Mouse (Mus musculus): ENCODE data around the gene Spats2.
A peak's percentile ranks its signal among the peaks of the same experiment; 100 is the strongest.
"Not testable (repeated sequence)": the region's sequence is repeated elsewhere in the genome, so short reads cannot be mapped to it uniquely, and the experiment has no call there.

Gene Spats2

DNA sequence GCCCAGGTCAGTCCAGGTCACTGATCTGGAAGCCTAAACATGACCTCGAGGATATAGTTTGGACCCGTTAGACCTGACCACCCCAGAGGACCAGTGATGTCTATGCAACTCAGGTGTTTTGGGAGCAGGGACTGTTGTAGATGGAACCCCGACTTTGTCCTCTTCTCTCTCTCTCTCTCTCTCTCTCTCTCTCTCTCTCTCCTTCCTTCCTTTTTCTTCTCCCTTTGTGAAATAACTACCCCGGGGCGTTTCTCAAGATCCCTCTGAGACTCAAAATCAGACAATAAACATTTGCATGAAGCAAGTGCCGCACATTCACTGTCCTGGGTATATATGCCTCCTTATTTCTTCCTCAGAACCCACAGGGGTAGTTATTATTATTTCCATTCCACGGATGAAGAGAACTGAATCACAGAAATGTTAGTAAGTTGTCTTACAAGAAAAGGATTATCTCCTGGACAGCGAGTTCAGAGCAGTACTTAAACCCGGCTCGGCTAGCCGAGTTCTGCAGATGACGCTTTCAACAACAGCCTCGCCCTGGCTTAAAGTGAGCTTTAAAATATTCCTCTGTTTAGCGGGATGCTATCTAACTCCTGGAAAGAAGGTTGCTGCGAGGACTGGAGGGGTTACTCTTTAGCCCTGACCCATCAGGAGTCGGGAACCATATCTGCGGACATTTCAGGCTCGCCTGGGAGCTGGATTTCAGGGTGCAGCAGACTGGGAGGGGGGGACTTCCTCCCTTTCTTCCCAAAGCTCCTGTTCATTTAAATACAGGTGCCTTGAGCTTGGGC lies 97.3 kb downstream of the Spats2 start:
- DNase-seq (ENCODE audit: inconsistent age in 2 of 2, low spot score in 1 of 2), result no peak

DNA sequence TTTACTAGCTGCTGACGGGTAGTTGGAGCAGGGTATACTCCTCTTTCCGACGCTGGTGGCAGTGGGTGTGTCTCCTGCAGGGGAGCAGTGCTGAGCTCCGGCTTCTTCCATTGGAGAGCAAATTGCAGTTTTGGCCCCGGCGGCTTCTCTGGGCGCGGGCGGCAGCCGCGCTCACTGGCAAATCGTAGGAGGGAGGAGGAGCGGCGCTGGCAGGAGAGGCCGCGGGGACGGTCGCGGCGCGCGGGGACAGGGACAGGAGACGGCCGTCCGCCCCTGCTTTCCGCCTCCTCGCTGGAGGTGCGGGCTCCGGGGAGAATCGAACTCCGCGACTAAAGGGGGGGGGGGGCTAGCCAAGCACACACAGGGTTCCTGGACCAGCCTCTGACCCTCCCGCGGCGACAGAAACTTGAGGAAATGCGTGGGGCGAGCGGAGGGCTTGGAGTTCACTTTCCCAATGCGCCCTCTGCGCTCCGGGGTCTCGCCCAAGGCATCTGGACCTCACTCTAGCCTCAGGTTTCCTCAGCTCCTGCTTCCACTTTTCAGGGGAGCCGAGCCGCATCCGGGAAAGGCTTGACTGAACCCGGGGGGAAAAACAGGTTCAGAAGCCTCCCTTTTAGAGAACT lies 98.0 kb downstream of the Spats2 start:
- DNase-seq (ENCODE audit: inconsistent age in 2 of 2, low spot score in 1 of 2), result peak; percentile 54 to 83

DNA sequence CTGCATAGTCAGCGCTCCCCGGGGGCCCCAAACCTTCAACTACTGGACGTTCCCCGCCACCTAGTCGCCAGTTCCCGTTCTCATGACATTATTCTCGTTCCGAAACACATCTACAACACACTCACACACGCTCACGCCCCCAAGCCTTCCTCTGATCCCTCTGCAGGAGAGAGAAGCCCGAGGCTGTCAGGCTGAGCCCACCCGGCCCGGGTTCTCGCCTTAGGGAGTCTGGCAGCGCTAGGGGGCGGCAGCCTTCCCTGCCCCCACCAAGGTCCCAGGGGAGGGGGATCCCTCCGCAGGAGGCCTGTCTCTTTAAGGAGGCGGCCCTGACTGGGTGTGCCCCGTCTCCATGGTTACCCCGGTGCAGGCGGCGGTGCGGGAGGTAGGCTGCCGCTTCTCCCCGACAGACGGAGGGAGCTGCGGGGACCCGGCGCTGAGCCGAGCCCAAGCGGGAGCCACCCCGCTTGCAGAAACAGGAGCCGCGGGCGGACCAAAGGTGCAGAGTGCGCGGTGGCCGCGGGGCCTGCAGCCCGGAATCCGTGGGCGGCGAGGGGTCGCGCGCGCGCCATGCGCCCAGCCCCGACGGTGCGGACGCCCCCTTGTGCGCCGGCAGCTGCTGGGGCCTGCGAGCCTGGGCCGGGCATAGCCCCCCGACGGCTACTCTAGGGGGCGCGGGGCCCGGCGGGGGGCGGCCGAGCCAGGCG lies 98.6 kb downstream of the Spats2 start, which contains the start of gene Kcnh3:
TSS of gene Kcnh3 (plus strand) at position 654 of the 704 bp plus-strand sequence.
- DNase-seq (ENCODE audit: inconsistent age in 2 of 2, low spot score in 1 of 2), result peak; percentile 59 to 79

DNA sequence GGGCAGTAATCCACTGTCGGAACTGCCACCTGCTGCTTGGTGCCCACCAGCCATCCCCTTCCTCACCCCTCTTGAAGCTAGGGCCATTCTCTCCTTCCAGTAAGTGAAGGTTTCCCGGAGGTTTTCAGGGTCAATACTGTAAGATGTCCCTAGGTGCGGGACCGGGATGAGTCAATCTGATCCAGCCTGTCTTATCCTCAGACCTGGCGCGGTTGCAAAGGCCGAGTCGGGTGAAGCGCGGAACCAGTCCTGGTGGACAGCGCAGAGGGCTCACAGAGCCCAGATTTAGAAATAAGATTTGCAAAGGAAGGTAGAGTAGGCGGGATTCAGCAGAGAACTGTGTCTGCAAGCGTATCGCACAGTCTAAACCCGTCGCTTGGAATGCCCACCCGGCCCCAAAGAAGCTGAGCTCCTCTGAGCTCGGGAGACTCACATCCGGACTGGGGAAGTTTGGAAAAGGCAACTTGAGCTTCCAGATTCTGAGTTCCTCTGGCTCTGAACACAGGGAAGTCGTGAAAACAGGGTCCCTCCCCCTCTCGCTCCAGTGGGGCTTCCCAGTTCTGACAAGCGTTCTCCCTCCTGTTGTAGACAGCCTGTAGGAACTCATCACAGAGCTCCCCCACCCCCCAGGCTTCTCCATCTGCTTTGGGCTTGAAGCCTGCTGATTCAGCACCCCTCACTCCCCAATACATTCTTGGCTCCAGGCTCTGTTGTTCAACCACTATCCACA lies 99.5 kb downstream of the Spats2 start:
- DNase-seq (ENCODE audit: inconsistent age in 2 of 2, low spot score in 1 of 2), result peak in 1 of 2 experiments; percentile 65

DNA sequence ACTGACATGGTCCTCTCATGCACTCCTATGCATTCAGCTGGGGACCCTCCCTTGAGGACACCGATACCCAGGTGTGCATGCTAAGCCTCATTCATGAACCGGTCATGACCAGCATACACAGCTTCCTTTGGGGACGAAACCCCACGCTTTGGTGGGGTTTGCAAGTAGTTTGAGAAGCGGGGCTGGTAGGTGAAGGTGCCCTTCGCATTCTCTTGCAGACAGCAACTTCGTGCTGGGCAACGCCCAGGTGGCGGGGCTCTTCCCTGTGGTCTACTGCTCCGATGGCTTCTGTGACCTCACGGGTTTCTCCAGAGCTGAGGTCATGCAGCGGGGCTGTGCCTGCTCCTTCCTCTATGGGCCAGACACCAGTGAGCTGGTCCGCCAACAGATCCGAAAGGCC lies 100.4 kb downstream of the Spats2 start:
- DNase-seq (ENCODE audit: inconsistent age in 2 of 2, low spot score in 1 of 2), result no peak

DNA sequence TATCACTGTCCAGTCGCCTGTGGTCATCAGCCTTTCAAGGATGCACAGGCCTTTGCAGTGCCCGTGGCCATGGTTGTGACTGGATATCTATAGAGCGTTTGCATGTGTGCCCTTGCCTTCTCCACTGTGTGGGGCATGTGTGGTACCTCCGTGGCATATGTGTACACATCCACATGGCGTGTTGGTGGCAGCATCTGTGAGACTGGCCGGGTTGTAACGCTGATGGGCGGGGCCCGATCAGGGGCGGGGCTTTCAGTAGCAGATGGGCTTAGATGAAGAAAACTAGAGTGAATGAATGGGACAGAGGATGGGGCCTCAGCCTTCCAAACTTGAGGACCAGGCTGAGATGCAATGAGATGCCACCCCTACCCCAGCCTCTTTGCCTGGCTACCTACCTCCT lies 106.3 kb downstream of the Spats2 start:
- DNase-seq (ENCODE audit: inconsistent age in 2 of 2, low spot score in 1 of 2), result no peak

DNA sequence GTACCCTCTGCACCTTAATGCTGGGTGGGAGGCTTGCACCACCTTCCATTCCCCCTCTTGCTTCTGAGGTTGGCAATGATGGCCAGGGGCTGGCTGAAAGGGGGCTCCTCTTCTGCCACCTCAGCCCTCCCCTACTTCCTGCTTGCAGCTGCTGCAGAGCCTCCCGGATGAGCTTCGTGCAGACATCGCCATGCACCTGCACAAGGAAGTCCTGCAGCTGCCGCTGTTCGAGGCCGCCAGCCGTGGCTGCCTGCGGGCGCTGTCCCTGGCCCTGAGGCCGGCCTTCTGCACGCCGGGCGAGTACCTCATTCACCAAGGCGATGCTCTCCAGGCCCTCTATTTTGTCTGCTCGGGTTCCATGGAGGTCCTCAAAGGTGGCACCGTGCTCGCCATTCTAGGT lies 108.0 kb downstream of the Spats2 start:
- no peak for DNase-seq (ENCODE audit: inconsistent age in 2 of 2, low spot score in 1 of 2)

DNA sequence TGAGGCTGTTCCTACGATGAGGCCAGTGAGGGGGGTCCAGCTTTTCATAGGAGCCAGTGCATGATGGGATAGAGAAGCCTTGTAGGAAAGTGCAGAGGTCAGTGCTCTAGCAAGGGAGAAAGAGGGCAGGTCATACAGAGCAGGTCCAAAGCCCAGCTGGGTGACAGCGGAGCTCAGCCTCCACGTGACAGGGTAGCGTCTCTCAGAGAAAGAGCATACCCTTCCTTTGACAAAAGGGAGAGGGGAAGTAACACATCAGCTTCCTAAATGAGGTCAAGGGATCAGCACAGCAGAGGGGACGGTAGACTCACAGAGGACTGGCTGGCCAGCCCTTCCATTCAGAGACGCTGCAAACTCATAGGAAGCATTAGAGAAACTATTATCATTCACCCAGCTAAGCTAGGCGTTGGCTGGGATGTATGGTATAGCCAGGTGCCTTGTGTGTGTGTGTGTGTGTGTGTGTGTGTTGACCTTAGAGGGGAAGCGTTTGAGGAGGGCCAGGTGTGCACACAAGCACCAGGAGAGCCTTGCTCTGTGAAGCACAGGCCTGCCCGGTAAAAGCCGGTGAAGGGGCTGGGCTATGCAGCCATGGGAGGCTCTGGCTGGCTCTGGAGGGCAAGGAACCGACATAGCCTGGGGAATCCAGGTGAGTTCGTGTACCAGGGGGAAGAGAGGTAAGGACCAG lies 108.8 kb downstream of the Spats2 start:
- DNase-seq (ENCODE audit: inconsistent age in 2 of 2, low spot score in 1 of 2), result no peak

DNA sequence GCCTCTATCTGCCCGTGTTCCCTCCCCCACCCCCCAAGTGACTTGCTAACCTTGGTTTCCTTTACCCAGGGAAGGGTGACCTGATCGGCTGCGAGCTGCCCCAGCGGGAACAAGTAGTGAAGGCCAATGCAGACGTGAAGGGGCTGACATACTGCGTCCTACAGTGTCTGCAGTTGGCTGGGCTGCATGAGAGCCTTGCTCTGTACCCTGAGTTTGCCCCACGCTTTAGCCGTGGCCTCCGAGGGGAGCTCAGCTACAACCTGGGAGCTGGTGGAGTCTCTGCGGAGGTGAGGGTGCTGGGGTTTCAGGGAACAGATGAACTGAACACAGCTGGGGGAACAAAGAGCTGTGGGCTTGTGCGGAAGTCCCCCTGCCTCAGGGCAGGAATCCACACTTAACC lies 112.3 kb downstream of the Spats2 start:
- DNase-seq (ENCODE audit: inconsistent age in 2 of 2, low spot score in 1 of 2), result no peak

DNA sequence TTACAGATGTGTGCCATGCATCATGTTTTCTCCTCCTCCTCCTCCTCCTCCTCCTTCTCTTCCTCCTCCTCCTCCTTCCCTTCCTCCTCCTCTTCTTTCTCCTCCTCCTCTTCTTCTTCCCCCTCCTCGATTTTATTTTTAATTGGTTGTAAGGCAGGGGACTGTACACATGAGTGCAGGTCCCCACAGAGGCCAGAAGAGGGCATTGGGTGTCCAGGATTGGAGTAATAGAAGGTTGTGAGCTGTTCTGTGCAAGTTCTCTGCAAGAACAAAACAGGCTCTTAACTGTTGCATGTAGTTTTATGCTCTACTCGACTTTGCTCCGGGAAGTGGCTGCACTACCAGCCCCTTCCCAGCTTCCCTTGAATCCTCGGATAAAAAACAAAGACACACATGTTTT lies 114.4 kb downstream of the Spats2 start:
- DNase-seq (ENCODE audit: inconsistent age in 2 of 2, low spot score in 1 of 2), result no peak

DNA sequence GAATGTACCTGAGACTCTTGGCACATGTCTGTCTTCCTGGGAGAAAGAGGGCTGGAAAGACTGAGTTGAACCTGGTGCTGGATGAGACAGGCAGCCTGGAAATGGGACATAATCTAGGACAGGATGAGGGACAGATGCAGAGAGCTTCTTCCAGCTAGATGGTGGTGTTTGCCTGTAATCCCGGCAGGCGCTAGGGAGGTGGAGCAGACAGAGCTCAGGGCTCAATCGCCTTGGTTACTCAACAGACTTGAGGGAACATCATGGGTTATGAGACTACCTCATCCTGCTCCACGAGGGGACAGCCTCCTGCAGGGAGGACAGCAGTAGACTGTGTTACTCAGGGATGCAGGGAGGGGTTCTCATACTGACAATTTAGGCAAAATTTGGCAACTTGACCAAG lies 115.5 kb downstream of the Spats2 start:
- DNase-seq (ENCODE audit: inconsistent age in 2 of 2, low spot score in 1 of 2), result peak in 1 of 2 experiments; percentile 36

DNA sequence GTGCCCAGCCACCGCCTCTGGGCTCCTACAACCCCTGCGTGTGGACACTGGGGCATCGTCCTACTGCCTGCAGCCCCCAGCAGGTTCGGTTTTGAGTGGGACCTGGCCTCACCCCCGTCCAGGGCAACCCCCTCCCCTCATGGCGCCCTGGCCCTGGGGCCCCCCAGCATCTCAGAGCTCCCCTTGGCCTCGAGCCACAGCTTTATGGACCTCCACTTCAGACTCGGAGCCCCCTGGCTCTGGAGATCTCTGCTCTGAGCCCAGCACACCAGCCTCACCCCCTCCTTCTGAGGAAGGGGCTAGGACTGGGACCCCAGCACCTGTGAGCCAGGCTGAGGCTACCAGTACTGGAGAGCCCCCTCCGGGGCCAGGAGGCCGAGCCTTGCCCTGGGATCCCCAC lies 116.3 kb downstream of the Spats2 start:
- DNase-seq (ENCODE audit: inconsistent age in 2 of 2, low spot score in 1 of 2), result no peak

DNA sequence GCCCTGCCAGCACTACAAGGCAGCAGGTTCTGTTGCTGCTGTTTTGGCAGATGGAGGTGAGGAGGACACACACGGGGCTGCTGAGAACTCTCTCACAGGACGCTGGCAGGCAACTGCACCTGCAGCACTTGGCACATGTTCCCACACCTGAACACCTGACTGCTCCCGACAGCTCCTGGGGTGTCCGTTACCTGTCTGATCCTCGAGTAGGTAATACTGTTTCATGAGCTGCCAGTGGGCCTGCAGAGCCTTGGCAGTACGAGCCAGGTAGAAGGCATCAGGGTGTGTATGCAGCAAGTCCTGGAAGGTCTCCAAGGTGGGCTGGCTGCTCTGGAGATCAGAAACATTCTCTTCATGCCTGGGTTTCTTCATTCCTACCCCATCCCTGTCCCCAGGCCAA lies 121.0 kb downstream of the Spats2 start:
- not testable (repeated sequence) for DNase-seq (ENCODE audit: inconsistent age in 2 of 2, low spot score in 1 of 2)

DNA sequence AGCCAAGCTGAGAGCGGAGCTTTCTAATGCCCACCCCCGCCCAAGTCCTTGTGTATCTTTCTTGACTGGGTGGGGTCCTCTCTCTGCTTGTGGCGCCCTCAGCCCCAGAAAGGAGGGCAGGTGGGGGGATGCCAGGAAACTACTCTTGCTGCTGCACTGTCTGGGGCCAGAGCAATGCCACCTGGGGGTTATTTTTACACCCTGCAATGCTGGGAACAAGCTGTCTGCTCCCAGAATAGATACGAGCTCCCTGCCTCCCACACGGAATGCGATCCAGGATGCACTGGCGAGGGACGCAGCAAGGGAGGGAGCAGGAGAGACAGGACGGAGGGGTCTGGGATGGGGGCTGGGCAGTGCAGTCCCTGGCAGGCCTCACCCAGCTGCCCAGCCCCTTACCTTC lies 123.3 kb downstream of the Spats2 start:
- no peak for DNase-seq (ENCODE audit: inconsistent age in 2 of 2, low spot score in 1 of 2)

DNA sequence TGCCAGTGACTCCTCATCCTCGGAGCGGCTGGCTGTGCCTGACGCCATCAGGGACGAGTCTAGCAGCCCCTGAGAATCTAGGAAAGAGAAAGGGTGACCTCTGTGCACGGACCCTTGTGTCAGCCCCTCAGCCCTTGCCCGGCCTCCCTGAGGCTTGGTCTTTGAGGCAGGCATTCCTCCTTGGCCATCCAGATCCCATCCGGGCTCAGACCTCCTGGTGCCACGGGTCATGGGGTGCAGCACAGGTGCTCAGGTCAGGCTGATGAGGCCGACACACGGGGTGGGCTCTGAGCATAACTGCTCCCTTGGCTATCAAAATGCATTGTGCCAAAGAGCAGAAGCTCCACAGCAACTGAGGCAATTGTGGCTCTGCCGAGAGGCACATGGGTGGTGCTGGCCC lies 124.2 kb downstream of the Spats2 start:
- peak in 1 of 2 experiments; percentile 31 for DNase-seq (ENCODE audit: inconsistent age in 2 of 2, low spot score in 1 of 2)

DNA sequence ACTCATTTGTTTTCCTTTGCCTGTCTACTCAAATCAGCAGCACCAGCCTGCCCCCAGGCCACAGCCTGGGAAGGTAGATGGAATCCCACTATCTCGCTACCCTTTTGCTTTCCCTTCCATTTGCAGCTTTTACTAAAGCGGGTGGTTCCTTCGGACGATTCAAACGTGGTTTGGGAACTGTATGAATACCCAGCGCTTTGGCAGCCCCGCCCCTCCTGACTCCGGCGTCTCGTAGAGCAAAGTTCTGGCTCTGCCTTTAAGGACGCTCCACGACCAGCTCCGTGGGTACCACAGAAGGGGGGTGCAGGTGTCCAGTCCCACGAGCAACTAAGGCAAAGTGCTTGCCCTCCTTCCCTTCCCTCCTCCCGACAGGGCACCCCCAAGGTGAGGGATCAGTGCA lies 125.4 kb downstream of the Spats2 start:
- DNase-seq (ENCODE audit: inconsistent age in 2 of 2, low spot score in 1 of 2), result peak; percentile 48 to 77

DNA sequence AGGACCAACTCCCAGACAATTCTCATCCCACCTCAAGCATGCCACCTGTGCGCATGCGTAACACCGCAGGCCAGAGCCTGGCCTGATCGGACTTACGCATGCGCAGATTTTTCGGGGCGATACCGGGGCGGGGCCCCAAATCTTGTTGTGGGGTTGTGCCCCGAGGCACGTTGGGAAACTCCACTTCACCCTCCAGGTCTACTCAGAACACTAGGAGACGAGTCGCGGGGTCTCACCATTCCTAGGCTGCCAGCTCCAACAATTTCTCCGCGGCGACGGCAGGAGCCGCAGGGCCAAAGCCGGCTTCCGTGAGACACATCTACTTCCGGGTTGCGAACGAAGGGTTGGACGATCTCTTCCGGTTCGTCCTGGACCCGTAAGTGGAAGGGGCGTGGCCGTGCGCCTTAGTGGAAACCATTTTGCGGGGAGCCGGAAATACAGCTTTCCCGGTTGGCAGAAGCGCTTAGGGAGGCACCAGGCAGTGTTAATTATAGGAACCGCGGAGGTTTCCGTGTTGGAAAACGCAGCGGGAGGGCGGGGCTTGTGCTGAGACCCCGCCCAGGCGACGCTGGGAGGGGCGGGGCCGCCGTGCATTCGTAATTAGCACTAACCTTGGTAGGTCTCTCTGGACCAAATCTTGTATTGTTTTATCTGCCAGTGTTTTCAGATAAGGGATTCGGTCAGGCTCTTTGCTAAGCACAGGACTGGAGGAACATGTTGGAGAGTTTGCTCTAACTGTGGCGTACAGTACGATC lies 126.1 kb downstream of the Spats2 start, which contains the start of gene Mcrs1:
TSS of gene Mcrs1 (minus strand) at position 336 of the 755 bp plus-strand sequence.
- peak; percentile 98 to 100 for DNase-seq (ENCODE audit: inconsistent age in 2 of 2, low spot score in 1 of 2)

DNA sequence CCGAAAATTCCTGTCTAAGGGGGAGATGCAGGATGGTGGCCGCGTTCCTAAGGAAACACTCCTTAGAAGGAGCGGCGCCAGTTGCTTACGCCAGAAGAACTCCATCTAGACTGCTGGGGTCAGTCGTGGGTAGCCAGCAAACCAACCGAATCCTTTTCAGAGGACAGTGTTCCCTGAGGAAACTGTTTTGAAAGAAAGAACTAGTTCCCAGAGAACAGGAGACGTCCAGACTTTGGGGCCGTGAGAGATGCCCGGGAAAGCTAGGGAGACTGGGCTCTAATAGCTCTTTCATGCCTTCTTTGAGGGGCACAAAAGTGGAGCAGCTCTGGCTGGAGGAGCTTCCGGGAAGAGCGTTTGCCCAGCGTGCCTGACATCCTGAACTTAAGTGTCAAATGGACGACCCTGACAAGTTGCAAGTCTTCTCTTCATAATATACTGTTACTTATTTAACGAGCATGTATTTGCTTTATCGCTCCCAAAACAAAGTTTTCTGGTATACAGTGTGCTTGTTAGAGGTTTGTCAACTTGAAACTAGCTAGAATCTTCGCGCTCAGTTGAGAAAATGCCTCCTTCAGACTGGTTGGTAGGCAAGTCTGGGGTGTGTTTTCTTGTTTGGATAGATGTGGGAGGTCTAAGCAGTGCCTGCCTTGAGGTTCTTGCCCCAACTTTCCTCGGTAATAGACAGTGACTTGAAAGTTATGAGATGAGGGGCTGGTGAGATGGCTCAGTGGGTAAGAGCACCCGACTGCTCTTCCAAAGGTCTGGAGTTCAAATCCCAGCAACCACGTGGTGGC lies 126.9 kb downstream of the Spats2 start:
- DNase-seq (ENCODE audit: inconsistent age in 2 of 2, low spot score in 1 of 2), result no peak

DNA sequence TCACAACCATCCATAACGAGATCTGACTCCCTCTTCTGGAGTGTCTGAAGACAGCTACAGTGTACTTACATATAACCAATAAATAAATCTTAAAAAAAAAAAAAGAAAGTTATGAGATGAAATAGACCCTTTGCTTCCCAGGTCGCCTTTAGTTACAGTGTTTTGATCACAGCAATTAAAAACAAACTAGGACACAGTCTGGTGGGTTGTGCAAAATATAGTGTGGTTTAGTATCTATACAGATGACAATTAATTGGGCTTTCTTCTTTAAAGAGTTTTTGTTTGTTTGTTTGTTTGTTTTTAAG lies 127.4 kb downstream of the Spats2 start:
- not testable (repeated sequence) for DNase-seq (ENCODE audit: inconsistent age in 2 of 2, low spot score in 1 of 2)
